Mouse (Mus musculus) cerebellum, postnatal 10 days (tissue): Measurements from ENCODE around the gene Gm20388.
A peak's percentile ranks its signal among the peaks of the same experiment; 100 is the strongest.

Experiments
- DNase-seq, 2 experiments: peaks; one replicate each; pipeline ENCODE4 v3.0.0; 2021; ENCODE audit warnings: mixed read lengths in 2 of 2

The Gm20388 gene

GRCm38 (mm10) chr8:121251089-121251488 lies 1340.4 kb downstream of the Gm20388 start:
- no peak for DNase-seq

- DNase-seq = peak; percentile 44 to 55
Observed at GRCm38 (mm10) chr8:121255727-121256265, 1345.2 kb downstream of the Gm20388 start.

- no peak for DNase-seq
Observed at GRCm38 (mm10) chr8:121258126-121258792, 1347.6 kb downstream of the Gm20388 start.

- DNase-seq = no peak
Observed at GRCm38 (mm10) chr8:121262728-121263389, 1352.2 kb downstream of the Gm20388 start.

- DNase-seq = no peak
Observed at GRCm38 (mm10) chr8:121263390-121263775, 1352.7 kb downstream of the Gm20388 start.

- no peak for DNase-seq
Observed at GRCm38 (mm10) chr8:121264260-121264659, 1353.6 kb downstream of the Gm20388 start.

- DNase-seq = peak; percentile 46 to 54
Observed at GRCm38 (mm10) chr8:121271542-121271941, 1360.9 kb downstream of the Gm20388 start.

- peak in 1 of 2 experiments; percentile 76 for DNase-seq
Observed at GRCm38 (mm10) chr8:121273195-121273594, 1362.6 kb downstream of the Gm20388 start.

- DNase-seq = peak; percentile 94 to 99
Observed at GRCm38 (mm10) chr8:121273620-121274019, 1363.0 kb downstream of the Gm20388 start.

GRCm38 (mm10) chr8:121280414-121280813 lies 1369.8 kb downstream of the Gm20388 start:
- DNase-seq = no peak

GRCm38 (mm10) chr8:121289346-121289745 lies 1378.7 kb downstream of the Gm20388 start:
- DNase-seq = no peak

GRCm38 (mm10) chr8:121290547-121290946 lies 1379.9 kb downstream of the Gm20388 start:
- peak; percentile 77 to 86 for DNase-seq

- no peak for DNase-seq
Observed at GRCm38 (mm10) chr8:121293418-121293817, 1382.8 kb downstream of the Gm20388 start.

GRCm38 (mm10) chr8:121294234-121295108 lies 1383.8 kb downstream of the Gm20388 start:
- DNase-seq = no peak

GRCm38 (mm10) chr8:121296082-121296481 lies 1385.4 kb downstream of the Gm20388 start:
- DNase-seq = no peak

- no peak for DNase-seq
Observed at GRCm38 (mm10) chr8:121296597-121296996, 1386.0 kb downstream of the Gm20388 start.

GRCm38 (mm10) chr8:121297299-121297698 lies 1386.7 kb downstream of the Gm20388 start:
- DNase-seq = no peak

GRCm38 (mm10) chr8:121300066-121300465 lies 1389.4 kb downstream of the Gm20388 start:
- DNase-seq = no peak

- DNase-seq = no peak
Observed at GRCm38 (mm10) chr8:121300501-121301411, 1390.1 kb downstream of the Gm20388 start.

- DNase-seq = no peak
Observed at GRCm38 (mm10) chr8:121301431-121301830, 1390.8 kb downstream of the Gm20388 start.

GRCm38 (mm10) chr8:121301978-121302649 lies 1391.5 kb downstream of the Gm20388 start:
- DNase-seq = no peak
